Mouse (Mus musculus): ENCODE results near the gene Olfr967.

GRCm38 (mm10) chr9:39790558-39790957, 44.5 kb downstream of the Olfr967 start, which contains the start of gene Olfr969:
- TF ChIP-seq CTCF (IDR thresholded peaks at IDR 0.05; ENCODE audit: low read depth, low read length) (no peak), POLR2AphosphoS5 (IDR thresholded peaks at IDR 0.05; ENCODE audit: insufficient replicate concordance, low read depth, low read length) (no peak), GATA1 (IDR thresholded peaks at IDR 0.05; ENCODE audit: borderline replicate concordance, low read length) (no peak)

Measured in G1E (cell line).